Mouse (Mus musculus): ENCODE data around the gene Ihh. TPM values are rescaled to one million over a fixed set of nuclear protein-coding genes. Genes with fewer than 3 reads are reported as not detected.

The Ihh gene
- polyA plus RNA-seq, 1 experiment from 2014 or later = 0.84 TPM

MicroRNAs within 50 kb of the gene (microRNA counts, 519-probe panel; counts per million panel counts)
- microRNA mmu-miR-375 = 4,977 counts per million, percentile 41 among the panel's probes with 10 or more counts

Small RNA genes lying within 50 kb of the gene (microRNA-seq; reads per million reads assigned to microRNA genes)
- 859 reads per million, percentile 77 among the genes with 10 or more reads in this experiment for gene Mir375

Other genes with a start within 250 kb of the Ihh start
- gene Cyp27a1, start 238.1 kb downstream of the Ihh start, polyA plus RNA-seq (2014; fragmentation: Nextera tagmentation; extraction: Ambion mirVana) = 6.3 and 8.1 TPM in 2 replicates
- 0.13 and 0.15 TPM in 2 replicates for gene Prkag3, start 202.5 kb downstream of the Ihh start, polyA plus RNA-seq (2014; fragmentation: Nextera tagmentation; extraction: Ambion mirVana)
- 3.1 and 3.4 TPM in 2 replicates for gene Wnt6, start 179.8 kb downstream of the Ihh start, polyA plus RNA-seq (2014; fragmentation: Nextera tagmentation; extraction: Ambion mirVana)
- gene Wnt10a, start 160.2 kb downstream of the Ihh start, polyA plus RNA-seq (2014; fragmentation: Nextera tagmentation; extraction: Ambion mirVana) = 0.70 and 0.91 TPM in 2 replicates
- 0.07 TPM in 1 of 2 replicates, not detected in the other for gene Cdk5r2, start 96.7 kb downstream of the Ihh start, polyA plus RNA-seq (2014; fragmentation: Nextera tagmentation; extraction: Ambion mirVana)
- gene Fev, start 66.3 kb downstream of the Ihh start, polyA plus RNA-seq (2014; fragmentation: Nextera tagmentation; extraction: Ambion mirVana) = 0.47 and 2.1 TPM in 2 replicates
- gene Cryba2, start 58.5 kb downstream of the Ihh start, polyA plus RNA-seq (2014; fragmentation: Nextera tagmentation; extraction: Ambion mirVana) = not detected in 2 replicates
- not detected in 2 replicates for gene Cfap65, start 16.1 kb downstream of the Ihh start, polyA plus RNA-seq (2014; fragmentation: Nextera tagmentation; extraction: Ambion mirVana)
- 9.7 and 10.7 TPM in 2 replicates for gene Nhej1, start 173.5 kb upstream of the Ihh start, polyA plus RNA-seq (2014; fragmentation: Nextera tagmentation; extraction: Ambion mirVana)
- gene Slc23a3, start 182.2 kb upstream of the Ihh start, polyA plus RNA-seq (2014; fragmentation: Nextera tagmentation; extraction: Ambion mirVana) = 0.84 and 2.4 TPM in 2 replicates
- gene Cnppd1, start 191.0 kb upstream of the Ihh start, polyA plus RNA-seq (2014; fragmentation: Nextera tagmentation; extraction: Ambion mirVana) = 25.8 and 35.7 TPM in 2 replicates
- 36.6 and 56.0 TPM in 2 replicates for gene Retreg2, start 191.1 kb upstream of the Ihh start, polyA plus RNA-seq (2014; fragmentation: Nextera tagmentation; extraction: Ambion mirVana)
- gene Zfand2b, start 217.0 kb upstream of the Ihh start, polyA plus RNA-seq (2014; fragmentation: Nextera tagmentation; extraction: Ambion mirVana) = 39.6 and 40.0 TPM in 2 replicates
- gene Abcb6, start 228.7 kb upstream of the Ihh start, polyA plus RNA-seq (2014; fragmentation: Nextera tagmentation; extraction: Ambion mirVana) = 19.4 and 23.8 TPM in 2 replicates
- 16.7 and 21.1 TPM in 2 replicates for gene Ankzf1, start 240.5 kb upstream of the Ihh start, polyA plus RNA-seq (2014; fragmentation: Nextera tagmentation; extraction: Ambion mirVana)
- gene Atg9a, start 240.5 kb upstream of the Ihh start, polyA plus RNA-seq (2014; fragmentation: Nextera tagmentation; extraction: Ambion mirVana) = 18.5 and 26.0 TPM in 2 replicates